Mouse (Mus musculus): ENCODE results near the gene Jmjd8. TPM values are rescaled to one million over a fixed set of nuclear protein-coding genes. Genes with fewer than 3 reads are reported as not detected.

Gene Jmjd8
- polyA plus RNA-seq, 1 experiment: 51.7 TPM

Other genes with a start within 250 kb of the Jmjd8 start
- gene Lmf1, start 249.8 kb upstream of the Jmjd8 start, polyA plus RNA-seq (2012; rRNA removed): 9.1 and 11.0 TPM in 2 replicates
- 0.09 and 0.11 TPM in 2 replicates for gene Gng13, start 111.7 kb upstream of the Jmjd8 start, polyA plus RNA-seq (2012; rRNA removed)
- gene Chtf18, start 101.4 kb upstream of the Jmjd8 start, polyA plus RNA-seq (2012; rRNA removed): 3.3 TPM in 2 replicates
- gene Rpusd1, start 101.2 kb upstream of the Jmjd8 start, polyA plus RNA-seq (2012; rRNA removed): 22.5 and 24.8 TPM in 2 replicates
- gene Mslnl, start 92.8 kb upstream of the Jmjd8 start, polyA plus RNA-seq (2012; rRNA removed): 0.24 and 0.38 TPM in 2 replicates
- gene Msln, start 74.5 kb upstream of the Jmjd8 start, polyA plus RNA-seq (2012; rRNA removed): 3.5 and 10.2 TPM in 2 replicates
- 7.1 and 8.7 TPM in 2 replicates for gene Narfl, start 55.1 kb upstream of the Jmjd8 start, polyA plus RNA-seq (2012; rRNA removed)
- gene Haghl, start 43.2 kb upstream of the Jmjd8 start, polyA plus RNA-seq (2012; rRNA removed): 31.2 and 41.5 TPM in 2 replicates
- 0.18 TPM in 1 of 2 replicates, not detected in the other for gene Ccdc78, start 42.3 kb upstream of the Jmjd8 start, polyA plus RNA-seq (2012; rRNA removed)
- gene Fam173a, start 36.0 kb upstream of the Jmjd8 start, polyA plus RNA-seq (2012; rRNA removed): 68.2 and 76.3 TPM in 2 replicates
- 0.63 TPM in 1 of 2 replicates, not detected in the other for gene AC134908.4, start 33.2 kb upstream of the Jmjd8 start, polyA plus RNA-seq (2012; rRNA removed)
- gene Metrn, start 31.7 kb upstream of the Jmjd8 start, polyA plus RNA-seq (2012; rRNA removed): 20.0 and 33.4 TPM in 2 replicates
- 3.9 TPM in 2 replicates for gene Fbxl16, start 19.8 kb upstream of the Jmjd8 start, polyA plus RNA-seq (2012; rRNA removed)
- gene Wdr24, start 5.2 kb upstream of the Jmjd8 start, polyA plus RNA-seq (2012; rRNA removed): 16.1 and 17.1 TPM in 2 replicates
- 80.7 and 84.9 TPM in 2 replicates for gene Stub1, start 4.5 kb downstream of the Jmjd8 start, polyA plus RNA-seq (2012; rRNA removed)
- gene Rhbdl1, start 8.4 kb downstream of the Jmjd8 start, polyA plus RNA-seq (2012; rRNA removed): 23.2 and 35.2 TPM in 2 replicates
- 51.3 and 66.3 TPM in 2 replicates for gene Gm20683, start 12.9 kb downstream of the Jmjd8 start, polyA plus RNA-seq (2012; rRNA removed)
- 46.7 and 73.7 TPM in 2 replicates for gene Rhot2, start 16.0 kb downstream of the Jmjd8 start, polyA plus RNA-seq (2012; rRNA removed)
- gene Wdr90, start 32.6 kb downstream of the Jmjd8 start, polyA plus RNA-seq (2012; rRNA removed): 15.9 and 22.1 TPM in 2 replicates
- 114 and 227 TPM in 2 replicates for gene Mcrip2, start 39.9 kb downstream of the Jmjd8 start, polyA plus RNA-seq (2012; rRNA removed)
- gene Mettl26, start 46.2 kb downstream of the Jmjd8 start, polyA plus RNA-seq (2012; rRNA removed): 87.6 and 135 TPM in 2 replicates
- 2.3 and 2.7 TPM in 2 replicates for gene Wfikkn1, start 52.0 kb downstream of the Jmjd8 start, polyA plus RNA-seq (2012; rRNA removed)
- 32.5 and 35.9 TPM in 2 replicates for gene Rab40c, start 90.9 kb downstream of the Jmjd8 start, polyA plus RNA-seq (2012; rRNA removed)
- 54.4 and 60.1 TPM in 2 replicates for gene Pigq, start 116.1 kb downstream of the Jmjd8 start, polyA plus RNA-seq (2012; rRNA removed)
- gene Nhlrc4, start 116.1 kb downstream of the Jmjd8 start, polyA plus RNA-seq (2012; rRNA removed): 0.06 TPM in 1 of 2 replicates, not detected in the other
- gene A930017K11Rik, start 123.7 kb downstream of the Jmjd8 start, polyA plus RNA-seq (2012; rRNA removed): 0.09 TPM in 1 of 2 replicates, not detected in the other
- 31.3 and 34.1 TPM in 2 replicates for gene Capn15, start 156.9 kb downstream of the Jmjd8 start, polyA plus RNA-seq (2012; rRNA removed)
- 14.1 and 15.5 TPM in 2 replicates for gene Rab11fip3, start 240.7 kb downstream of the Jmjd8 start, polyA plus RNA-seq (2012; rRNA removed)